Mouse (Mus musculus): ENCODE measurements at regions not wholly inside any gene's neighbourhood (a gene's known extent, or its start where the extent isn't known, plus 50 kb on each side); places are given as distances from the start of the nearest gene placed in this dataset.

DNA sequence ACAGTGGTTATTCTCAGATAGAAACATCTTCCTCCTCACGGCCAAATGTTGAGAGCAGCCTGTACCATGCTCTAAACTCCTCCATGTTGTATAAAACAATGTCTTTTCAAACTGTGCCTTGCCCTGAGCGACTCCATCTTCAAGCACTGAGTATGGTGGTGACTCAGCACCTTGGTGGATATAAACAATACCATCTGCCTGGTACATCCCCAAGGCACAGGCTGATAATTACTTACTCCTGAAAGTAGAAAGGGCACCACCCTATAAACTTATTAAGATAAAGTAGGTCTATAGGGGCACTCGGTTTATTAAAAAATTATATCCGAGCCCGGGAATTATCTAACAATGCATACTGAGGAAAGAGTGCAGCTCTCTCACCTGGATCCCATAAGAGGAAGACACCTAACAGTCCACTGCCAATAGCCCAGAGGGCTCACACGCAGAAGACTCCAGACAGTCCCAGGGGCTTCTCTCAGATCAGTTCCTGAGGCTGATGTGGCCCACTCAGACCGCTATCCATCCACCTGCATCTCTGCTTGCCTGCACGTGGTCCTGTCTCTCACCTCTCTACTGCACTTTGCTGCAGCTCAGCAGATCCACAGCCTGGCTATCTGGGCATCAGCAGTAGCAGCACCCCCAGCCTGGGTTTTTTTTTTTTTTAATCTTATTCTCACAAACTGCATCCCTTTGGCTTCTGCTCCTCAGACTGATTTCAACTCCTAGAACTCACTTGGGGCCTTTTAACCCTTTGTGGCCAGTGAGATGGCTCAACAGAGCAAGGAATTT lies 109.7 kb upstream of the Dlg1 start:
- H3K9ac ChIP-seq (replicated peaks), result no peak overlapping the region
- DNase-seq (ENCODE audit: low read depth in 3 of 3, low spot score in 3 of 3) (peak; percentile 22 to 34 (median 33)), ATAC-seq (ENCODE audit: insufficient read depth) (peak; percentile 81)
- peak; percentile 39; the same call in 1 of the 2 replicates for TF ChIP-seq EP300 (IDR thresholded peaks at IDR 0.05; ENCODE audit: low read depth)
- no peak for TF ChIP-seq CTCF (IDR thresholded peaks at IDR 0.05; ENCODE audit: low read depth)
- H3K36me3 ChIP-seq (replicated peaks; ENCODE audit: control insufficient read depth, insufficient read depth, low read depth), result no peaks in the 10 kb centered on the region
- H3K27me3 ChIP-seq (ENCODE audit: control insufficient read depth, insufficient read depth, low read length), result no peaks in the 10 kb centered on the region; the same call in 1 of the 2 replicates
- no peak overlapping the region for H3K27ac ChIP-seq
- peaks cover 22 to 33% of the 10 kb centered on the region in 2 experiments for H3K4me1 ChIP-seq (replicated peaks; ENCODE audit: control insufficient read depth in 2 of 2, insufficient read depth in 2 of 2, low read length in 1 of 2)
- H3K4me2 ChIP-seq (ENCODE audit: low read depth), result no peak overlapping the region
- H3K4me3 ChIP-seq (ENCODE audit: insufficient read depth in 1 of 2, low read depth in 2 of 2, low read length in 2 of 2), result no peak overlapping the region
- WGBS (ENCODE audit: insufficient replicate concordance), result 43% methylated on average over 8 of the region's 8 CpGs
- H3K9me3 ChIP-seq (ENCODE audit: control insufficient read depth, low read length), result no peaks in the 10 kb centered on the region

DNA sequence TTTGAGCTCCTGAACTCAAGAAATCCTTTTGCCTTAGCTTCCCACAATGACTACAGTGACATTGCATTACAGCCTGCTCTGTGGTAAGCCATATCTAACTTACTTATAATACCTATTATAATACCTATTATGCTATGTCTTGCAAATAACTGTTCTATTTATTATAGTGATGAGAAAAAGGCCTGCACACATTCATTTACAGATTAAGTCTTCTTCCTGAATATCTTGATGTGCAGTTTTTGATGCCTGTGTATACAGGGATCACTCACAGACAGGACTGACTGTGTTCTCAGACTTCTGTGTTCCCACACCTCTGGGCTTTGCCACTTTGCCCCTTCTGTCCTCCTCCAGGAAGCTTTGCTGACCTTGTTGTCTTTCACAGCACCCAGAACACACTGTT lies 102.8 kb upstream of the Dlg1 start:
- H3K9ac ChIP-seq (replicated peaks), result no peak overlapping the region
- no peak for TF ChIP-seq EP300 (IDR thresholded peaks at IDR 0.05; ENCODE audit: low read depth)
- no peak for TF ChIP-seq CTCF (IDR thresholded peaks at IDR 0.05; ENCODE audit: low read depth)
- no peaks in the 10 kb centered on the region for H3K27me3 ChIP-seq (ENCODE audit: control insufficient read depth, insufficient read depth, low read length)
- no peak for DNase-seq (ENCODE audit: low read depth in 3 of 3, low spot score in 3 of 3)
- no peaks in the 10 kb centered on the region for H3K36me3 ChIP-seq (replicated peaks; ENCODE audit: control insufficient read depth, insufficient read depth, low read depth)
- H3K9me3 ChIP-seq (ENCODE audit: control insufficient read depth, low read length), result no peaks in the 10 kb centered on the region
- H3K4me2 ChIP-seq (ENCODE audit: low read depth), result no peak overlapping the region
- no peak for ATAC-seq (ENCODE audit: insufficient read depth)
- no peak overlapping the region for H3K4me3 ChIP-seq (ENCODE audit: insufficient read depth in 1 of 2, low read depth in 2 of 2, low read length in 2 of 2)
- H3K4me1 ChIP-seq (replicated peaks; ENCODE audit: control insufficient read depth in 2 of 2, insufficient read depth in 2 of 2, low read length in 1 of 2), result no peaks in the 10 kb centered on the region
- no peak overlapping the region for H3K27ac ChIP-seq

DNA sequence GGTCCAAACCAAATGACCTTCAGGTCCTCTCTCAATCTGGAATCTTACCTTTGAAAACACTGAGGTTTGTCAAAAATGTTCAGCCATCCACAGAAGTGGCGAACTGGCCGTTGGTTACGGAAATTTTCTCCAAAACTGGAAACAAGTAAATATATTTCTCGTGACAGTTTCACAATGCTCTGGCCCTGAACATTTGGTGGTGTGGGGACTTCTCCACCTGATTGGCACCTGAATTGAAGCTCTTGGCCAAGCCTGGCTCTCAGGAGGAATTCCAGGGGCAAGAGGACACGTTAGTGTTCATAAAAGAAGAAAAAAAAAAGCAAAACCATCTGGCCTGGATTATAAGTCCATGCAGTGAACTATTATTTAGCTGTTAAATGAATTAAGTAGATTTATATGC lies 98.3 kb upstream of the Dlg1 start:
- Histone ChIP-seq H3K4me2 (ENCODE audit: low read depth) (no peak overlapping the region), H3K27ac (no peak overlapping the region), H3K27me3 (ENCODE audit: control insufficient read depth, insufficient read depth, low read length) (no peaks in the 10 kb centered on the region; the same call in 1 of the 2 replicates), H3K4me3 (ENCODE audit: insufficient read depth in 1 of 2, low read depth in 2 of 2, low read length in 2 of 2) (no peak overlapping the region), H3K9ac (replicated peaks) (no peak overlapping the region), H3K36me3 (replicated peaks; ENCODE audit: control insufficient read depth, insufficient read depth, low read depth) (no peaks in the 10 kb centered on the region), H3K9me3 (ENCODE audit: control insufficient read depth, low read length) (no peaks in the 10 kb centered on the region), H3K4me1 (replicated peaks; ENCODE audit: control insufficient read depth in 2 of 2, insufficient read depth in 2 of 2, low read length in 1 of 2) (no peaks in the 10 kb centered on the region)
- 70% methylated on average over 5 of the region's 5 CpGs for WGBS (ENCODE audit: insufficient replicate concordance)
- DNase-seq (ENCODE audit: low read depth in 3 of 3, low spot score in 3 of 3) (no peak), ATAC-seq (ENCODE audit: insufficient read depth) (no peak)
- TF ChIP-seq CTCF (IDR thresholded peaks at IDR 0.05; ENCODE audit: low read depth) (no peak), EP300 (IDR thresholded peaks at IDR 0.05; ENCODE audit: low read depth) (no peak)

DNA sequence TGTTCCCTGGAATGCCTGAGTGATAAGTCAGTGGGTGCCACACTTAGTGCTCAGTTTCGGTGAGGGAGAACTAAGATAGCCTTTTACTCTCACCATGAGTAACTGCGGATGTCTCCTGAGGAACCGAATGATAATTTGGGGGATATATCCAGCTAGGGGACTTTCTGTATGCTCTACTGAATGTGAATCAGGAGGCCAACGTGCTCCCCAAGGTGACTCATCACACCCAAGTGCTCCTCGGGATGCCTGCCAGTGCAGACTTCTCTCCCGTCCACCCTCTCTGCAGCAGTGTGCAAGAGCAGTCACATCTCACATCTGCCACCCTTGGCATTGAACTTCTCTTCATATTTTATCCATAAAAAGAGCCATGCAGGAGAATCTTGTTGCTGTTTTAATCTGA lies 94.9 kb upstream of the Dlg1 start:
- no peak for DNase-seq (ENCODE audit: low read depth in 3 of 3, low spot score in 3 of 3)
- Histone ChIP-seq H3K36me3 (replicated peaks; ENCODE audit: control insufficient read depth, insufficient read depth, low read depth) (no peaks in the 10 kb centered on the region), H3K27me3 (ENCODE audit: control insufficient read depth, insufficient read depth, low read length) (no peaks in the 10 kb centered on the region; the same call in 1 of the 2 replicates), H3K4me1 (replicated peaks; ENCODE audit: control insufficient read depth in 2 of 2, insufficient read depth in 2 of 2, low read length in 1 of 2) (no peaks in the 10 kb centered on the region), H3K4me3 (ENCODE audit: insufficient read depth in 1 of 2, low read depth in 2 of 2, low read length in 2 of 2) (no peak overlapping the region), H3K4me2 (ENCODE audit: low read depth) (no peak overlapping the region), H3K9me3 (ENCODE audit: control insufficient read depth, low read length) (no peaks in the 10 kb centered on the region), H3K9ac (replicated peaks) (no peak overlapping the region), H3K27ac (no peak overlapping the region)
- TF ChIP-seq CTCF (IDR thresholded peaks at IDR 0.05; ENCODE audit: low read depth) (no peak), EP300 (IDR thresholded peaks at IDR 0.05; ENCODE audit: low read depth) (no peak)
- no peak for ATAC-seq (ENCODE audit: insufficient read depth)
- WGBS (ENCODE audit: insufficient replicate concordance), result 70% methylated on average over 6 of the region's 6 CpGs

DNA sequence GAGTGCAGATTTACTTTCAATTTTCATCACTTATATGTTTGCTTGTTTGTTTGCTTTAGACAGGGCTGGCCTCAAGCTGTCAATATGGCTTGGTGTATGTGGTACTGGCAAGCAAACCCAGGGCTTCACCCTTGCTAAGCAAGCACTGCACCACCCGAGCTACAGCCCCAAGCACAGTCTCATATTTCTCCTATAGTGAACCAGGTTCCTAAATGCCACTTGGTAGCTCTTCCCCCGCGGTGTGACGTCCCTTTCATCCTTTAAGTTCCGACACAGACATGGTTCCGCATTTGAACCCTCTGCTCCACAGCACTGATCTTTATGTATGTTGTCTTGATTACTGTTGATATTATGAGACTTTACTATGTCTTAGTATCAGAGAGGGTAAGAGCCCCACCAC lies 93.4 kb upstream of the Dlg1 start:
- Histone ChIP-seq H3K4me1 (replicated peaks; ENCODE audit: control insufficient read depth in 2 of 2, insufficient read depth in 2 of 2, low read length in 1 of 2) (no peaks in the 10 kb centered on the region), H3K27me3 (ENCODE audit: control insufficient read depth, insufficient read depth, low read length) (no peaks in the 10 kb centered on the region; the same call in 1 of the 2 replicates), H3K9ac (replicated peaks) (no peak overlapping the region), H3K4me3 (ENCODE audit: insufficient read depth in 1 of 2, low read depth in 2 of 2, low read length in 2 of 2) (no peak overlapping the region), H3K27ac (no peak overlapping the region), H3K36me3 (replicated peaks; ENCODE audit: control insufficient read depth, insufficient read depth, low read depth) (no peaks in the 10 kb centered on the region), H3K4me2 (ENCODE audit: low read depth) (no peak overlapping the region), H3K9me3 (ENCODE audit: control insufficient read depth, low read length) (no peaks in the 10 kb centered on the region)
- WGBS (ENCODE audit: insufficient replicate concordance), result 78% methylated on average over 6 of the region's 6 CpGs
- ATAC-seq (ENCODE audit: insufficient read depth), result no peak
- DNase-seq (ENCODE audit: low read depth in 3 of 3, low spot score in 3 of 3), result no peak
- TF ChIP-seq CTCF (IDR thresholded peaks at IDR 0.05; ENCODE audit: low read depth) (no peak), EP300 (IDR thresholded peaks at IDR 0.05; ENCODE audit: low read depth) (no peak)
